Mouse (Mus musculus) E14TG2a.4 (cell line): ENCODE measurements around the gene Arl2.

ENCODE experiments used
- CTCF ChIP-seq: conservative IDR thresholded peaks from 2 replicates; pipeline ENCODE4 v1.5.1; 2014; ENCODE audit warnings: low read length
- NANOG ChIP-seq: IDR thresholded peaks from 2 replicates; pipeline ENCODE4 v1.6.1; 2014; ENCODE audit warnings: borderline replicate concordance, low read length, mixed read lengths

GRCm38 (mm10) chr19:6113116-6113515, 28.2 kb downstream of the Arl2 start:
- TF ChIP-seq CTCF: no peak
- TF ChIP-seq NANOG: no peak
